Mouse (Mus musculus) heart, embryonic 16.5 days (tissue): ENCODE data around the gene Sephs2. TPM values are rescaled to one million over a fixed set of nuclear protein-coding genes. Genes with fewer than 3 reads are reported as not detected.

Source experiments
- ATAC-seq: fragments of 200-750 bp; cut with Nextera tagmentation; replicated peaks from 2 replicates; pipeline ENCODE4 v1.8.0; 2017; ENCODE audit warnings: moderate number of reproducible peaks; ENCODE audit not compliant: insufficient read depth, low FRiP score; ENCODE audit errors: extremely low read depth
- H3K27ac ChIP-seq: fragments of 300-500 bp; sonication (generic); 2 replicates; pipeline ENCODE4 v1.5.1; 2014; ENCODE audit warnings: mild to moderate bottlenecking, low read length, control low read depth, moderate library complexity
- H3K27me3 ChIP-seq: fragments of 300-500 bp; sonication (generic); 2 replicates; pipeline ENCODE4 v1.6.1; 2014; ENCODE audit warnings: low read length, mixed read lengths; ENCODE audit not compliant: control insufficient read depth, insufficient read depth
- H3K36me3 ChIP-seq: fragments of 300-500 bp; sonication (generic); 2 replicates; pipeline ENCODE4 v1.6.1; 2014; ENCODE audit not compliant: control insufficient read depth, insufficient read depth
- H3K4me1 ChIP-seq: fragments of 300-500 bp; sonication (generic); 2 replicates; pipeline ENCODE4 v1.6.1; 2014; ENCODE audit warnings: low read length, mixed read lengths; ENCODE audit not compliant: control insufficient read depth, insufficient read depth
- H3K4me2 ChIP-seq: fragments of 300-500 bp; sonication (generic); 2 replicates; pipeline ENCODE4 v1.6.1; 2014; ENCODE audit warnings: low read depth, mild to moderate bottlenecking, control low read depth, low read length
- H3K4me3 ChIP-seq: fragments of 300-500 bp; sonication (generic); 2 replicates; pipeline ENCODE4 v1.5.1; 2014; ENCODE audit warnings: mild to moderate bottlenecking, control low read depth, low read length
- H3K9ac ChIP-seq: fragments of 300-500 bp; sonication (generic); 2 replicates; pipeline ENCODE4 v1.6.1; 2014; ENCODE audit warnings: low read length, control low read depth
- H3K9me3 ChIP-seq: fragments of 300-500 bp; sonication (generic); replicated peaks from 2 replicates; pipeline ENCODE4 v1.6.1; 2016; ENCODE audit warnings: low read length; ENCODE audit not compliant: control insufficient read depth
- WGBS: fragments of 180-500 bp; shearing (Covaris S2); extraction: QIAGEN DNeasy Blood & Tissue Kit; methylation state at CpG from one replicate; pipeline ENCODE4 v1.1.7; 2014; 5-methylcytosine and 5-hydroxymethylcytosine counted together
- polyA plus RNA-seq: library from polyadenylated mRNA; unstranded; fragments of >200 nt; fragmentation: Nextera tagmentation; extraction: Ambion mirVana; gene quantifications from 2 replicates; pipeline ENCODE4 v1.2.1, GENCODE M21; 2015

Sephs2 gene
- 48.7 and 52.8 TPM in 2 replicates for polyA plus RNA-seq

DNA sequence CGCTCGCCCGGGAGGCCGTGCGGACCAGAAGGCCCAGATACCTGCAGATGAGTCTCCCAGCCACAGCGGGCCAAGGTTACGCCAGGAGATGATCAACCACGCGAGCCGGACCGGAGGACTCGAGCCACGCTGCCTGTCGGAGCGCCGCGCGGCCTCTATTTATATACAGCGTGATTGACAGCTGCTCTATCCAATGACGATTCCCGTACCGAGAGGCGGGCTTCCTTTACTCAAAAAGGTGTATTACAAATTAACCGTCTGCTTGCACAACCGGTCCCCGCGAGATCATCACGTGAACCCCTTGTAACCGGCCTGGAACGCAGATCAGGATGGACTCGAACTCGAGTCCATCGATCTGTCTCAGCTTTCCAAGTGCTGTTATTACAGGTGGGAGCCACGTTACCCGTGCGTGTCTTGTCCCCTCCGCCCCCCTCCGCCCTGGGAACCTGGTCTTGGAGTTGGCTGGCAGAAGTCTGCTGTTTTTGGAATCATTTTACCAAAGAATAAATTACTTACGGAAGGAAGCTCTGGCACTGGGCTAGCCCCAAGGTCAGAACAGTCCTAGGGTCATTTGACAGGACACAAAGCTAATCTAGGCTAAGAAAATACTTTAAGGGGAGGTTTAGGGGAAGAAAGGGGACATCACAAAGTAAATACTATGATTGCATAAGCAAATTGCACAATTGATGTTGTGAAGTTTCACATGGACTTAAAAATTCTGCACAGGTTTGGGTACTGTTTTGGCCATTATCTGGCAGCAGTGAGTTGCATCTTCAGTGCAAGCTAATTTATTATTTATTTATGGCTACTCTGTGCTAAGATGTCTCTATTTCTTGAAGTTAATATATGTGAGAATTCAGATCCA is at the start of gene Sephs2:
Sephs2 (minus strand) TSS at position 131 of the 865 bp plus-strand sequence.
- H3K4me3 ChIP-seq: peak within 1 kb of the TSS; percentile 82
- WGBS: 2% methylated on average over 39 of the region's 39 CpGs
- H3K27ac ChIP-seq: peak within 1 kb of the TSS; percentile 89
- H3K4me2 ChIP-seq: peak within 1 kb of the TSS; percentile 92
- H3K4me1 ChIP-seq: peaks cover 13% of the 10 kb centered on the region
- peaks cover 14% of the 10 kb centered on the region for H3K36me3 ChIP-seq
- no peaks in the 10 kb centered on the region for H3K9me3 ChIP-seq
- peak; percentile 88 for ATAC-seq
- no peaks in the 10 kb centered on the region for H3K27me3 ChIP-seq
- peak within 1 kb of the TSS; percentile 91 for H3K9ac ChIP-seq

DNA sequence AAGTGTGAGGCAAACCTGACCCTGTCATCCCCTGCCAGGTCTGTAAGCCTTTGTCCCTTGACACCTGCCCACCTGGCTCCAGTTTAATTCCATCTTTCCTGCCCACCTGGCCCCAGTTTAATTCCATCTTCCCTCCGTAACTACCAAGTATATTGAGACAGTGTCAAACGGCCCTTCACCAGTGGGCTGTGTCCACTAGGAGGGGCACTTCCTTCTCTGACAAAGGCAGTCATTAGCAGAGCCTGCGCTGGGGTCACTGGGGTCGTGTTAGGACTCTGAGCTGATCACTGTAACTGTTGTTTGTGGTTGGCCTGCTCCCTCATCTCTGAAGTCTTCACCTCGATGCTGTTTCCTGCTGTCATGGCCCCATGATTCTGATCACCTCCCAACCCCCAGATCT is 48.2 kb upstream of the Sephs2 start:
- Histone ChIP-seq H3K36me3 (no peaks in the 10 kb centered on the region), H3K9me3 (no peaks in the 10 kb centered on the region), H3K4me3 (no peak overlapping the region), H3K9ac (no peak overlapping the region), H3K4me1 (no peaks in the 10 kb centered on the region), H3K4me2 (no peak overlapping the region), H3K27ac (no peak overlapping the region), H3K27me3 (no peaks in the 10 kb centered on the region)
- ATAC-seq: no peak
- 40% methylated on average over 5 of the region's 5 CpGs for WGBS

DNA sequence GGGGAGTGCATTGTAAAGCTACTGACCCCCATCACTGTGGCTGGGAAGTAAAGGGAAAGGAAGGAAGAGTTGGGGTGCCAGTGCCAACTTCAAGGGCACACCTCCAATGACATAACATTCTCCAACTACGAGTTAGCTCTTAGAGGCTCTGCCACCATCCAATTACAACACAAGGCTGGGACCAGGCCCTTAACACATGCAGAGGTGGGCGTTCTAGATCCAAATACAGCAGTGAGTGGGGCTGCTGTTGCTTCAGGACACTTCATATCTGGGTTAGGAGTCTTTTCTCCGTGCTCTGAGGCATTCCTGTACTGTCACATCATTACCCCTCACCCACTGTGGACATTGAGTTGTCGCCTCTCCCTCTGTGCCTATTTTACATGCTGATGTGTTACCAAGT is 47.3 kb upstream of the Sephs2 start:
- H3K9ac ChIP-seq: no peak overlapping the region
- no peak overlapping the region for H3K4me2 ChIP-seq
- WGBS: 55% methylated on average over 4 of the region's 4 CpGs
- no peaks in the 10 kb centered on the region for H3K9me3 ChIP-seq
- no peaks in the 10 kb centered on the region for H3K27me3 ChIP-seq
- no peak overlapping the region for H3K4me3 ChIP-seq
- no peak overlapping the region for H3K27ac ChIP-seq
- no peaks in the 10 kb centered on the region for H3K4me1 ChIP-seq
- no peak for ATAC-seq
- no peaks in the 10 kb centered on the region for H3K36me3 ChIP-seq

DNA sequence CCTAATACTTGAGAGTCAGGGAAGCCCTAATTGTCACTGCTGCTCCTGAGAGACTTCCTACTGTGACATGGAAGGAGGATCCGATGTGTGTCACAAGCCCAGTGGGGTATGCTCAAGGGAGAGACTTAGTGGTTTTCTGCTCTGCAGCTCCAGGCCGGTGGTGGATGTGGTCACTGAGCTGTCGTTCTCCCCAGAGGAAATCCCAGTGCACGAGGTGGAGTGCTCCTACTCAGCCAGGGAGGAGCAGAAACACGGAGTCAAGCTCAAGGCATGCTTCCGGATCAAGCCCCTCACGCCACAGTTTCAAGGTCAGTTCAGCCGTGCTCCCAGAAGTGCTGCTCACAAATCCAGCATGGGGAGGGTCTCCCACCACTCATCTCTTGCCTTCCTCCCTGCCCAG is 40.1 kb upstream of the Sephs2 start:
- Histone ChIP-seq H3K36me3 (no peaks in the 10 kb centered on the region), H3K4me2 (no peak overlapping the region), H3K9me3 (no peaks in the 10 kb centered on the region), H3K27ac (no peak overlapping the region), H3K4me3 (no peak overlapping the region), H3K4me1 (no peaks in the 10 kb centered on the region), H3K9ac (no peak overlapping the region), H3K27me3 (no peaks in the 10 kb centered on the region)
- 18% methylated on average over 8 of the region's 8 CpGs for WGBS
- no peak for ATAC-seq

DNA sequence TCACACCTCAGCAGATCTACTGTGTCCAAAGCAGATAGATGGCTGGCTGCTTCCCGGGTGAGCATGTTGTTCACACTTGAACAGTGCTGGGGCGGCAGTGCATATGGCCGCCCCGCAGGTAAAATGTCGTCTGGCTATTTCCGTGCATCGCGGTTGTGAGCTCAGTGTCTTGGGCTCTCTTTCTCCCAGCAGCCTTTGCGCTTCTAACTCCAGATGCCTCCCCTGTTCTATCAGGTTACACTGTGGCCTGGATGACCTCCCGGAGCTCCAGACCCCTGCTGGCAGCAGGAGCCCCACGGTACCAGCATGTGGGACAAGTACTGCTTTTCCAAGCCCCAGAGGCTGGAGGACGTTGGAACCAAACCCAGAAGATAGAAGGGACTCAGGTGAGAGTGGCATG is 36.1 kb upstream of the Sephs2 start:
- ATAC-seq: no peak
- Histone ChIP-seq H3K27me3 (no peaks in the 10 kb centered on the region), H3K36me3 (no peaks in the 10 kb centered on the region), H3K9me3 (no peaks in the 10 kb centered on the region), H3K27ac (no peak overlapping the region), H3K9ac (no peak overlapping the region), H3K4me1 (no peaks in the 10 kb centered on the region), H3K4me2 (no peak overlapping the region), H3K4me3 (no peak overlapping the region)
- 62% methylated on average over 12 of the region's 12 CpGs for WGBS

DNA sequence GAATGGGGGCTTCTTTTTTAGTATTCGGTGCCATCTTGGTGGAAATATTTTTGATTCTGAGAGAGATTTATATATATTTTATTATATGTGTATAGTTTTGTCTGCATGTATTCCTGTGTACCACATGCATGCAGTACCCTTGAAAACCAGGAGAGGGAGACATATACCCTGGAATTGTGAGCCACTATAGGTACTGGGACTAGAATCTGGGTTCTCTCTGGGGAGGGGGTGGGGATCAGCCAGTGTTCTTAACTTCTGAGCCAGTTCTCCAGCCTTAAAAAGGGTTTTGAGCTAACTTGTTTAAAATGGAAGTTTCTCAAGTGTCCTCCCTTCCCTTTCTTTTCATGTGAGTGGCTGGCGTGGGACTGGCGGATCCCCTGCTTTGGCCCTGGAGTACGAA is 35.0 kb upstream of the Sephs2 start:
- H3K9me3 ChIP-seq: no peaks in the 10 kb centered on the region
- no peaks in the 10 kb centered on the region for H3K27me3 ChIP-seq
- no peak overlapping the region for H3K27ac ChIP-seq
- no peaks in the 10 kb centered on the region for H3K36me3 ChIP-seq
- no peaks in the 10 kb centered on the region for H3K4me1 ChIP-seq
- ATAC-seq: no peak
- H3K4me2 ChIP-seq: no peak overlapping the region
- no peak overlapping the region for H3K9ac ChIP-seq
- 75% methylated on average over 4 of the region's 4 CpGs for WGBS
- no peak overlapping the region for H3K4me3 ChIP-seq

DNA sequence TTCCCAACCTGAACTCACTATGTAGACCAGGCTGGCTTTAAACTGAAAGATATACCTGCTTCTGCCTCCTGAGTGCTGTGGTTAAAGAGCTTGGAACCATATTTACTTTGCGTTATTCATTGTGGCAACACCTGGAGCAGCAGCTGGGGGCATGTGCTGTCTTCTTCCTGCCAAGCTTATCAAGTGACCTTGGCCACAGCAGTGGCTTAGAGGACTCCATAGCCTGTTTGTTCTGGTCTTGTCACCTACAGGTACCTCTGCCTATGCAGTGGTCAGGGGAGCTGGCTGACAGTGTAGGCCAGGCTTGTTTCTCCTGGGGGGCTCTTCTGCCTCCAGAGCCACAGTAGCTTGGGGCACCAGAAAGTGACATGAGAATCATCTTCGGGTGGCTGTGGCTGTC is 34.6 kb upstream of the Sephs2 start:
- ATAC-seq: no peak
- Histone ChIP-seq H3K4me2 (no peak overlapping the region), H3K27me3 (no peaks in the 10 kb centered on the region), H3K4me3 (no peak overlapping the region), H3K9ac (peak overlapping the region; percentile 26; the same call in 1 of the 2 replicates), H3K36me3 (no peaks in the 10 kb centered on the region), H3K4me1 (no peaks in the 10 kb centered on the region), H3K9me3 (no peaks in the 10 kb centered on the region), H3K27ac (no peak overlapping the region)
- 72% methylated on average over 2 of the region's 2 CpGs for WGBS

DNA sequence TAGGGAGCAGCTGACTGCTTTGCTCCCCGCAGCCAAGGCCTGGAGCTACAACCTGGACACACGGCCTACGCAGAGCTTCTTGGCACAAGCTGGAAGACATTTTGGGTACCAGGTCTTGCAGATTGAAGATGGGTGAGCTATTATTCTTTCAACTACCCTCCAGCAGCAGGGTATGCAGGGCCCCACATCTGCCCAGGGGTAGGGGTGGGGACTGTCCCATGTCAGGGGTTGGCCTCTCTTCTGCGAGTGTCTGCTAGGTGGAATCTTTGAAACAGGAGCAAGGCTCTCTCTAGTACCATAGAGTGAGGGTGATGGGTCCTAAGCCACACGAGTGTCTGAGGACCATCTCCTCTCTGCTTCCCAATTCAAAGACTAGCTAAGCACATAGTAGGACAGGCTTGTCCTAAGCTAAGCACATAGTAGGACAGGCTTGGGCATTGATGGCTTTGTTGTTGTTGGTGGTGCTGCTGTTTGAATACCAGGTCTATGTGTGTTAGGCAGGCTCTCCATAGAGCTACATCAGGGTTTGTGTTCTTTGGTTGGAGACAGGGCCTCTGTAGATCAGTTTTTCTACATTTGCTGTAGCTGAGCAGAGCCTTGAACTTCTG is 23.8 kb upstream of the Sephs2 start:
- Histone ChIP-seq H3K27ac (no peak overlapping the region), H3K9ac (no peak overlapping the region), H3K27me3 (no peaks in the 10 kb centered on the region), H3K36me3 (no peaks in the 10 kb centered on the region), H3K4me2 (peak overlapping the region; percentile 27), H3K9me3 (no peaks in the 10 kb centered on the region), H3K4me3 (no peak overlapping the region), H3K4me1 (peaks cover 3% of the 10 kb centered on the region; the same call in 1 of the 2 replicates)
- ATAC-seq: no peak
- WGBS: 96% methylated on average over 5 of the region's 5 CpGs
